ENCODE assay signal across 8 mouse cellular contexts in the genomic region with DNA sequence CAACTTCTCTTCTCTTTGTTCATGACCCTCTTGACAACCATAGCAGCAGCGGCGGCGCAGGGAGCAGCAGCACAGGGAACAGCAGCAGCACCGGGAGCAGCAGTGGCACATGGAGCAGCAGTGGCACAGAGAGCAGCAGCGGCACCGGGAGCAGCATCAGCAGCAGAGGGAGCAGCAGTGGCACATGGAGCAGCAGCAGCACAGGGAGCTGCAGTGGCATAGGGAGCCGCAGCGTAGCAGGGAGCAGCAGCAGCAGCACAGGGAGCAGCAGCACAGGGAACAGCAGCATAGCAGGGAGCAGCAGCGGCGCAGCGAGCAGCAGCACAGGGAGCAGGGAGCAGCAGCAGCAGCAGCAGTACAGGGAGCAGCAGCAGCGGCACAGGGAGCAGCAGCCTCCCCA. TPM values are rescaled to one million over a fixed set of nuclear protein-coding genes. Genes with fewer than 3 reads are reported as not detected.
DNase-seq lines count a peak whose midpoint lies in the region; ATAC-seq lines count a peak whose summit lies in the region.

No protein-coding gene starts in this region.

- H3K27ac ChIP-seq in kidney, embryonic 16.5 days (ENCODE audit: low read length): no peak overlapping the region
- H3K27ac ChIP-seq in hindbrain, embryonic 13.5 days: no peak overlapping the region
- H3K27ac ChIP-seq in neural tube, embryonic 11.5 days (ENCODE audit: low read depth, low read length): no peak overlapping the region

- DNase-seq in kidney, postnatal 36 days: no peak
- peak; percentile 17 for DNase-seq in embryo, embryonic 9.5 days (ENCODE audit: extremely low spot score)
- peak; percentile 34 for DNase-seq in neural tube, embryonic 11.5 days (ENCODE audit: low spot score)
- DNase-seq in adrenal gland, postnatal 14 days: no peak
- no peak for DNase-seq in spleen, adult 18-20 months
- DNase-seq in testis, postnatal 14 days (ENCODE audit: low spot score): no peak

- no peaks in the 10 kb centered on the region for H3K27me3 ChIP-seq in kidney, embryonic 16.5 days (ENCODE audit: insufficient read depth, low read length)
- peaks cover 29% of the 10 kb centered on the region for H3K27me3 ChIP-seq in hindbrain, embryonic 13.5 days
- peaks cover 11% of the 10 kb centered on the region; the same call in 1 of the 2 replicates for H3K27me3 ChIP-seq in neural tube, embryonic 11.5 days (ENCODE audit: control insufficient read depth, insufficient read depth, low read length)

- no peak for ATAC-seq in kidney, embryonic 16.5 days (ENCODE audit: low FRiP score, low TSS enrichment)
- ATAC-seq in hindbrain, embryonic 13.5 days (ENCODE audit: low FRiP score): no peak
- ATAC-seq in neural tube, embryonic 11.5 days (ENCODE audit: insufficient read depth, low FRiP score, low TSS enrichment): no peak

- H3K9ac ChIP-seq in kidney, embryonic 16.5 days (replicated peaks; ENCODE audit: low read length): 0 out of 2 replicates have a peak overlapping the region, but pooled peaks have one; percentile 15
- H3K9ac ChIP-seq in hindbrain, embryonic 13.5 days: peak overlapping the region; percentile 46; the same call in 1 of the 2 replicates
- no peak overlapping the region for H3K9ac ChIP-seq in neural tube, embryonic 11.5 days (ENCODE audit: low read length)

- no peak overlapping the region for H3K4me3 ChIP-seq in kidney, embryonic 16.5 days (ENCODE audit: low read length)
- 0 out of 2 replicates have a peak overlapping the region, but pooled peaks have one; percentile 4 for H3K4me3 ChIP-seq in hindbrain, embryonic 13.5 days
- no peak overlapping the region for H3K4me3 ChIP-seq in neural tube, embryonic 11.5 days (ENCODE audit: low read depth, low read length)

- H3K4me2 ChIP-seq in kidney, embryonic 16.5 days (replicated peaks; ENCODE audit: low read depth, low read length): 0 out of 2 replicates have a peak overlapping the region, but pooled peaks have one; percentile 3
- H3K4me2 ChIP-seq in hindbrain, embryonic 13.5 days: peak overlapping the region; percentile 38
- peak overlapping the region; percentile 2; the same call in 1 of the 2 replicates for H3K4me2 ChIP-seq in neural tube, embryonic 11.5 days (ENCODE audit: low read depth)

- no peaks in the 10 kb centered on the region for H3K36me3 ChIP-seq in kidney, embryonic 16.5 days (ENCODE audit: insufficient read depth, low read length)
- no peaks in the 10 kb centered on the region for H3K36me3 ChIP-seq in hindbrain, embryonic 13.5 days
- no peaks in the 10 kb centered on the region for H3K36me3 ChIP-seq in neural tube, embryonic 11.5 days (ENCODE audit: control insufficient read depth, insufficient read depth, low read length)

- H3K4me1 ChIP-seq in kidney, embryonic 16.5 days (ENCODE audit: insufficient read depth, low read length): no peaks in the 10 kb centered on the region
- peaks cover 15% of the 10 kb centered on the region for H3K4me1 ChIP-seq in hindbrain, embryonic 13.5 days (replicated peaks)
- 0 out of 2 replicates have a peak, but pooled peaks cover 7% of the 10 kb centered on the region for H3K4me1 ChIP-seq in neural tube, embryonic 11.5 days (ENCODE audit: control insufficient read depth, insufficient read depth, low read length)

- H3K9me3 ChIP-seq in kidney, embryonic 16.5 days (ENCODE audit: low read length): no peaks in the 10 kb centered on the region
- H3K9me3 ChIP-seq in hindbrain, embryonic 13.5 days: no peaks in the 10 kb centered on the region
- H3K9me3 ChIP-seq in neural tube, embryonic 11.5 days (ENCODE audit: control insufficient read depth, low read length): no peaks in the 10 kb centered on the region

- WGBS in kidney, embryonic 16.5 days: 18% methylated on average over 12 of the region's 12 CpGs
- WGBS in hindbrain, embryonic 13.5 days: 21% methylated on average over 12 of the region's 12 CpGs
- WGBS in neural tube, embryonic 11.5 days: 13% methylated on average over 12 of the region's 12 CpGs

RNA-seq across cellular contexts. Expression of gene Pkd1, which starts 5.0 kb away (rescaled TPM):
- polyA plus RNA-seq in kidney, embryonic 16.5 days (2015; fragmentation: Nextera tagmentation; extraction: Ambion mirVana): 22.5 and 24.3 TPM in 2 replicates
- polyA plus RNA-seq in hindbrain, embryonic 13.5 days (2015; fragmentation: Nextera tagmentation; extraction: Ambion mirVana): 20.1 and 21.6 TPM in 2 replicates
- polyA plus RNA-seq in neural tube, embryonic 11.5 days (2014; fragmentation: Nextera tagmentation; extraction: Ambion mirVana): 20.6 and 29.0 TPM in 2 replicates
- 42.2 and 44.3 TPM in 2 replicates for total RNA-seq in adrenal gland, postnatal 14 days (2021)

RNA-seq across cellular contexts. Expression of gene Rab26, which starts 10.6 kb away (rescaled TPM):
- 2.8 and 3.0 TPM in 2 replicates for polyA plus RNA-seq in kidney, embryonic 16.5 days (2015; fragmentation: Nextera tagmentation; extraction: Ambion mirVana)
- 2.8 and 3.1 TPM in 2 replicates for polyA plus RNA-seq in hindbrain, embryonic 13.5 days (2015; fragmentation: Nextera tagmentation; extraction: Ambion mirVana)
- 1.2 and 1.7 TPM in 2 replicates for polyA plus RNA-seq in neural tube, embryonic 11.5 days (2014; fragmentation: Nextera tagmentation; extraction: Ambion mirVana)
- total RNA-seq in adrenal gland, postnatal 14 days (2021): 1.1 and 1.8 TPM in 2 replicates

RNA-seq across cellular contexts. Expression of gene Traf7, which starts 16.9 kb away (rescaled TPM):
- 102 and 113 TPM in 2 replicates for polyA plus RNA-seq in kidney, embryonic 16.5 days (2015; fragmentation: Nextera tagmentation; extraction: Ambion mirVana)
- 86.0 and 89.9 TPM in 2 replicates for polyA plus RNA-seq in hindbrain, embryonic 13.5 days (2015; fragmentation: Nextera tagmentation; extraction: Ambion mirVana)
- 81.2 and 88.1 TPM in 2 replicates for polyA plus RNA-seq in neural tube, embryonic 11.5 days (2014; fragmentation: Nextera tagmentation; extraction: Ambion mirVana)
- total RNA-seq in adrenal gland, postnatal 14 days (2021): 85.4 and 101 TPM in 2 replicates

RNA-seq across cellular contexts. Expression of gene Caskin1, which starts 56.2 kb away (rescaled TPM):
- polyA plus RNA-seq in kidney, embryonic 16.5 days (2015; fragmentation: Nextera tagmentation; extraction: Ambion mirVana): 1.5 and 2.2 TPM in 2 replicates
- polyA plus RNA-seq in hindbrain, embryonic 13.5 days (2015; fragmentation: Nextera tagmentation; extraction: Ambion mirVana): 32.8 and 34.3 TPM in 2 replicates
- polyA plus RNA-seq in neural tube, embryonic 11.5 days (2014; fragmentation: Nextera tagmentation; extraction: Ambion mirVana): 7.4 and 8.4 TPM in 2 replicates
- total RNA-seq in adrenal gland, postnatal 14 days (2021): 14.8 and 16.1 TPM in 2 replicates

Comparison
In these comparisons a context has a peak if more than half of its experiments do, and no peak if none do; other contexts are left out.
1. DNase-seq: peak in embryo, embryonic 9.5 days (single experiment) and neural tube, embryonic 11.5 days (single experiment); none in kidney, postnatal 36 days (0 of 2), adrenal gland, postnatal 14 days (single experiment), spleen, adult 18-20 months (0 of 2) and testis, postnatal 14 days (single experiment).
2. Peak in every context shown above with its lines, with median percentiles within 50 percentile points of each other: H3K4me2 ChIP-seq.